Mouse (Mus musculus) thymus, postnatal 0 days (tissue): ENCODE results near the gene Ccz1. TPM values are rescaled to one million over a fixed set of nuclear protein-coding genes. Genes with fewer than 3 reads are reported as not detected.
A peak's percentile ranks its signal among the peaks of the same experiment; 100 is the strongest.

Source experiments
- DNase-seq: peaks from one replicate; pipeline ENCODE4 v3.0.0-alpha.2; 2015; ENCODE audit warnings: low spot score
- polyA plus RNA-seq: library from polyadenylated mRNA; unstranded; fragments of >200 nt; fragmentation: Nextera tagmentation; extraction: Ambion mirVana; gene quantifications from 2 replicates; pipeline ENCODE4 v1.2.1, GENCODE M21; 2015

Gene Ccz1
- 80.3 and 87.6 TPM in 2 replicates for polyA plus RNA-seq

- peak; percentile 82 for DNase-seq
These were observed at the start of gene Ccz1 for GRCm38 (mm10) chr5:144014551-144015311. Ccz1 (minus strand) TSS chr5:144014877.

- no peak for DNase-seq
These were observed 49.4 kb upstream of the Ccz1 start for GRCm38 (mm10) chr5:144064093-144064492.

GRCm38 (mm10) chr5:144054340-144054739 lies 39.7 kb upstream of the Ccz1 start:
- DNase-seq, result no peak

GRCm38 (mm10) chr5:144053450-144053849 lies 38.8 kb upstream of the Ccz1 start:
- no peak for DNase-seq

GRCm38 (mm10) chr5:144051268-144051667 lies 36.6 kb upstream of the Ccz1 start:
- DNase-seq, result peak; percentile 25

- no peak for DNase-seq
These were observed 35.2 kb upstream of the Ccz1 start for GRCm38 (mm10) chr5:144049881-144050280.

- no peak for DNase-seq
These were observed 32.6 kb upstream of the Ccz1 start for GRCm38 (mm10) chr5:144047324-144047723.

GRCm38 (mm10) chr5:144043166-144043565 lies 28.5 kb upstream of the Ccz1 start:
- DNase-seq, result no peak

- peak; percentile 77 for DNase-seq
These were observed 26.2 kb upstream of the Ccz1 start for GRCm38 (mm10) chr5:144040720-144041364.

- DNase-seq, result no peak
These were observed 25.2 kb upstream of the Ccz1 start for GRCm38 (mm10) chr5:144039886-144040285.

- no peak for DNase-seq
These were observed 24.5 kb upstream of the Ccz1 start for GRCm38 (mm10) chr5:144039156-144039675.

GRCm38 (mm10) chr5:144036952-144037351 lies 22.3 kb upstream of the Ccz1 start:
- no peak for DNase-seq

- DNase-seq, result no peak
These were observed 19.9 kb upstream of the Ccz1 start for GRCm38 (mm10) chr5:144034567-144034966.

GRCm38 (mm10) chr5:144032491-144032890 lies 17.8 kb upstream of the Ccz1 start:
- DNase-seq, result no peak

- no peak for DNase-seq
These were observed 12.1 kb upstream of the Ccz1 start, which contains the start of gene Ocm for GRCm38 (mm10) chr5:144026620-144027263. Ocm (minus strand) TSS chr5:144026670.

GRCm38 (mm10) chr5:144015845-144016244 lies 1.2 kb upstream of the Ccz1 start:
- no peak for DNase-seq

- DNase-seq, result no peak
These were observed 604 bp upstream of the Ccz1 start for GRCm38 (mm10) chr5:144015312-144015650.

- peak; percentile 30 for DNase-seq
These were observed 1.1 kb downstream of the Ccz1 start for GRCm38 (mm10) chr5:144013366-144014134.

GRCm38 (mm10) chr5:144002461-144003192 lies 12.1 kb downstream of the Ccz1 start:
- no peak for DNase-seq

GRCm38 (mm10) chr5:143999409-143999808 lies 15.3 kb downstream of the Ccz1 start:
- DNase-seq, result no peak
